Comparison of ENCODE assay signal across 8 mouse cellular contexts in genomic region chr3:54815292-54815691, GRCm38 (mm10). TPM values are rescaled to one million over a fixed set of nuclear protein-coding genes. Genes with fewer than 3 reads are reported as not detected.
DNase-seq lines count a peak whose midpoint lies in the region; ATAC-seq lines count a peak whose summit lies in the region.

No protein-coding gene starts in this region.

- peak; percentile 62 to 82 for DNase-seq in cerebellum, postnatal 14 days
- no peak for DNase-seq in cerebellum, adult 11 months
- DNase-seq in midbrain, embryonic 14.5 days = peak; percentile 86
- peak; percentile 27 to 49 for DNase-seq in thymus, postnatal 10 days (ENCODE audit: low spot score in 2 of 2)

- H3K27me3 ChIP-seq in midbrain, embryonic 14.5 days (ENCODE audit: control insufficient read depth, insufficient read depth, low read length) = no peaks in the 10 kb centered on the region
- no peaks in the 10 kb centered on the region for H3K27me3 ChIP-seq in midbrain, embryonic 15.5 days (replicated peaks)
- H3K27me3 ChIP-seq in hindbrain, embryonic 12.5 days = no peaks in the 10 kb centered on the region

- ATAC-seq in midbrain, embryonic 14.5 days (ENCODE audit: low FRiP score, low TSS enrichment) = no peak
- ATAC-seq in midbrain, embryonic 15.5 days (replicated peaks) = no peak
- ATAC-seq in common myeloid progenitor, adult 5-6 weeks (replicated peaks; ENCODE audit: low read depth, poor library complexity, severe bottlenecking) = peak; percentile 79
- ATAC-seq in hindbrain, embryonic 12.5 days (ENCODE audit: low FRiP score) = 0 out of 2 replicates have a peak, but pooled peaks have one; percentile 46
- peak; percentile 64; the same call in 1 of the 2 replicates for ATAC-seq in megakaryocyte, adult 5-6 weeks (ENCODE audit: poor library complexity, severe bottlenecking)

- no peaks in the 10 kb centered on the region for H3K4me1 ChIP-seq in midbrain, embryonic 14.5 days (ENCODE audit: control insufficient read depth, insufficient read depth, low read length)
- H3K4me1 ChIP-seq in midbrain, embryonic 15.5 days = no peaks in the 10 kb centered on the region
- H3K4me1 ChIP-seq in hindbrain, embryonic 12.5 days = no peaks in the 10 kb centered on the region

- H3K4me3 ChIP-seq in midbrain, embryonic 14.5 days (replicated peaks; ENCODE audit: low read depth, low read length) = no peak overlapping the region
- H3K4me3 ChIP-seq in midbrain, embryonic 15.5 days = no peak overlapping the region
- H3K4me3 ChIP-seq in hindbrain, embryonic 12.5 days = no peak overlapping the region

- no peak overlapping the region for H3K27ac ChIP-seq in midbrain, embryonic 14.5 days (replicated peaks; ENCODE audit: low read depth, low read length)
- no peak overlapping the region for H3K27ac ChIP-seq in midbrain, embryonic 15.5 days
- no peak overlapping the region for H3K27ac ChIP-seq in hindbrain, embryonic 12.5 days

- H3K4me2 ChIP-seq in midbrain, embryonic 14.5 days (ENCODE audit: low read length) = no peak overlapping the region
- H3K4me2 ChIP-seq in midbrain, embryonic 15.5 days = no peak overlapping the region
- no peak overlapping the region for H3K4me2 ChIP-seq in hindbrain, embryonic 12.5 days (replicated peaks)

- no peak overlapping the region for H3K9ac ChIP-seq in midbrain, embryonic 14.5 days (replicated peaks; ENCODE audit: low read length)
- H3K9ac ChIP-seq in midbrain, embryonic 15.5 days = no peak overlapping the region
- H3K9ac ChIP-seq in hindbrain, embryonic 12.5 days = no peak overlapping the region

- no peaks in the 10 kb centered on the region for H3K36me3 ChIP-seq in midbrain, embryonic 14.5 days (ENCODE audit: control insufficient read depth, insufficient read depth, low read length)
- no peaks in the 10 kb centered on the region for H3K36me3 ChIP-seq in midbrain, embryonic 15.5 days (replicated peaks)
- H3K36me3 ChIP-seq in hindbrain, embryonic 12.5 days = no peaks in the 10 kb centered on the region

- H3K9me3 ChIP-seq in midbrain, embryonic 14.5 days (ENCODE audit: control insufficient read depth, low read length) = no peaks in the 10 kb centered on the region
- H3K9me3 ChIP-seq in midbrain, embryonic 15.5 days = no peaks in the 10 kb centered on the region
- no peaks in the 10 kb centered on the region for H3K9me3 ChIP-seq in hindbrain, embryonic 12.5 days (replicated peaks)

- WGBS in midbrain, embryonic 14.5 days = 28% methylated on average over 3 of the region's 3 CpGs
- WGBS in midbrain, embryonic 15.5 days = 19% methylated on average over 3 of the region's 3 CpGs
- 20% methylated on average over 3 of the region's 3 CpGs for WGBS in hindbrain, embryonic 12.5 days

RNA-seq across cellular contexts. Expression of gene Rfxap, which starts 7.7 kb away (rescaled TPM):
- polyA plus RNA-seq in midbrain, embryonic 14.5 days (2014; fragmentation: Nextera tagmentation; extraction: Ambion mirVana) = 45.4 and 59.8 TPM in 2 replicates
- polyA plus RNA-seq in midbrain, embryonic 15.5 days (2015; fragmentation: Nextera tagmentation; extraction: Ambion mirVana) = 41.9 and 44.1 TPM in 2 replicates
- total RNA-seq in common myeloid progenitor, adult 5-6 weeks (2017) = 39.8 and 57.0 TPM in 2 replicates
- polyA plus RNA-seq in hindbrain, embryonic 12.5 days (2016; fragmentation: Nextera tagmentation; extraction: Ambion mirVana) = 67.9 and 69.0 TPM in 2 replicates
- 47.3 and 53.8 TPM in 2 replicates for total RNA-seq in megakaryocyte, adult 5-6 weeks (2015)
- 42.0 and 58.7 TPM in 2 replicates for total RNA-seq in megakaryocyte, adult 5-6 weeks (2017)

RNA-seq across cellular contexts. Expression of gene Smad9, which starts 59.9 kb away (rescaled TPM):
- polyA plus RNA-seq in midbrain, embryonic 14.5 days (2014; fragmentation: Nextera tagmentation; extraction: Ambion mirVana) = 0.30 and 0.43 TPM in 2 replicates
- polyA plus RNA-seq in midbrain, embryonic 15.5 days (2015; fragmentation: Nextera tagmentation; extraction: Ambion mirVana) = 0.30 and 0.46 TPM in 2 replicates
- not detected in 2 replicates for total RNA-seq in common myeloid progenitor, adult 5-6 weeks (2017)
- 0.66 and 0.70 TPM in 2 replicates for polyA plus RNA-seq in hindbrain, embryonic 12.5 days (2016; fragmentation: Nextera tagmentation; extraction: Ambion mirVana)
- total RNA-seq in megakaryocyte, adult 5-6 weeks (2015) = not detected in 2 replicates
- total RNA-seq in megakaryocyte, adult 5-6 weeks (2017) = not detected in 2 replicates

Comparison
In these comparisons a context has a peak if more than half of its experiments do, and no peak if none do; other contexts are left out.
1. ATAC-seq: peak in common myeloid progenitor, adult 5-6 weeks (single experiment), hindbrain, embryonic 12.5 days (single experiment) and megakaryocyte, adult 5-6 weeks (single experiment); none in midbrain, embryonic 14.5 days (single experiment) and midbrain, embryonic 15.5 days (single experiment).